Mouse (Mus musculus) kidney, postnatal 10 days (tissue): ENCODE measurements around the gene Gm10600.
"Not testable (repeated sequence)": the region's sequence is repeated elsewhere in the genome, so short reads cannot be mapped to it uniquely, and the experiment has no call there.

Experiments
- DNase-seq: peaks from one replicate; pipeline ENCODE4 v3.0.0; 2021; ENCODE audit warnings: mixed read lengths

Gm10600 gene

DNA sequence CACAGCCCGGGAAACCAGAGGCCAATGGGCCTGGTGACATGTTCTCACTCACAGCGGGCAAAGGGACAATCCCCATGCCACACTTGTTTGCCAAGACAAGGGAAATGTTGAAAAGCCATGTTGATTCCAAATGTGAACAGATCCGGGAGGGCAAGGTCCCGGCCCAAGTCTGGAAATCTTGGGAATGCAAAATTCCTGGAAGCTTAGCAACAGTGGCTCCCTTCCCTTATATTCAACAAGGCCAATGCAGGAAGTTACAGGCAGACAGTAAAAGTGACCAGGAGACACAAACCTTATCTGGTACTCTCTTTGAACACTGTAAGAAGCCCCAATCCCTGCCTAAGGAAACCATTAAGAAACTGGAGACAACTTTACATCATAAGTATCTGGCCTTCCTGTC, at the start of gene Gm10600:
Gm10600 (plus strand) TSS at position 301 of the 400 bp plus-strand sequence.
- not testable (repeated sequence) for DNase-seq

DNA sequence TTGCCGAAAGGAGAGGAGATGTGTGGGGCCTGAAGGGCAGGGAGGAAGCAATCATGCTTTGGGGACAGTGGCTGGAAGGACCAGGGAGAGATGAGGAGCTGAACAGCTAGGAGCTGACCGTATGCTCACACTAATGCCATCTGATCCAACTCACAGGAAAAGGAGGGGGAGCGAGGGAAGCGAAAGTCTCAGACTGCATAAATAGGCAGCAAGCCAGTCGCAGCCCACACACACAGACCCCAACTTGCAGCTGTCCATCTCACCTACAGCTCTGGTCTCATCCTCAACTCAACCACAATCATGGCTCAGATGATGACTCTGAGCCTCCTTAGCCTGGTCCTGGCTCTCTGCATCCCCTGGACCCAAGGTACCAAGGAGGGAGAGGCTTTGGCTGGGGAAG, 15.0 kb downstream of the Gm10600 start, which contains the start of gene Ccl21b:
Ccl21b (plus strand) TSS at position 301 of the 400 bp plus-strand sequence.
- not testable (repeated sequence) for DNase-seq
